Mouse (Mus musculus): ENCODE data around the gene Dlgap3.

Dlgap3 gene

GRCm38 (mm10) chr4:127258186-127258897 is 89.3 kb downstream of the Dlgap3 start:
- DNase-seq (ENCODE audit: low read depth, low spot score): no peak

GRCm38 (mm10) chr4:127261601-127262000 is 92.6 kb downstream of the Dlgap3 start:
- no peak for DNase-seq (ENCODE audit: low read depth, low spot score)

DNA sequence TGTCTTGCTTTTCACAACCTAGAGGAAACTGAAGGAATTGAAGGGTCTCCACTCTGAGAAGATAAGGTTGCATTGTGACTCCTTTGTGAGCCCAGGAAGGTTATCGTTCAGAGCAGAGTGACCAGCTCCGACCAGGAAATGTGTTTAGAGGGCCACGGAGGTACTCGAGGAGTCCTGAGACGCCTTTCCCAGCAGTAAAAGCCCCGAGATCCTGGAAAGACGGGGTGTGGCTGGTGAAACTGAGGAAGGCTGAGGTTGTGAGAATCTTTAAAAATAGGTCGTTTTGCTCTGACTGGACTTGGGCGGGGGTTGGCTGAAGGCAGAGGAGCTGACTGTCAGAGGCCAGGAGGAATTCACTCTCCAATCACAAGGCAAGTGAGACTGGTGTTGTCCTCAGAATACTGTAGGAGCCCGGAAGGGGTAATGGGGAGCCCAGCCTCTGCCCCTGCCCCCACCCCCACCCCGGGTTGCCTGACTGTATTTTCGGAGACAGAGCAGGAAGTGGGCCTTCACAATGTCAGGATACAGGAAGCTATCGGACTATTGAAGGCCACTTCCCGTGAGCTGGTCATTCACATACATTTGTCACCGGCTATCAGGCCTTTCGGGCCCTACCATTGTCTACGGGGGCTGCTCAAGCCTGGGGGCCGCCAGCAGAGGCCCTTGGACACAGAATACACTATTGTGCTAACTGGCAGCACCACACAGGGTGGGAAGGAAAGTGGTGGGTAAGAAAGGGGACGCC is 94.6 kb downstream of the Dlgap3 start:
- DNase-seq (ENCODE audit: low read depth, low spot score): no peak

DNA sequence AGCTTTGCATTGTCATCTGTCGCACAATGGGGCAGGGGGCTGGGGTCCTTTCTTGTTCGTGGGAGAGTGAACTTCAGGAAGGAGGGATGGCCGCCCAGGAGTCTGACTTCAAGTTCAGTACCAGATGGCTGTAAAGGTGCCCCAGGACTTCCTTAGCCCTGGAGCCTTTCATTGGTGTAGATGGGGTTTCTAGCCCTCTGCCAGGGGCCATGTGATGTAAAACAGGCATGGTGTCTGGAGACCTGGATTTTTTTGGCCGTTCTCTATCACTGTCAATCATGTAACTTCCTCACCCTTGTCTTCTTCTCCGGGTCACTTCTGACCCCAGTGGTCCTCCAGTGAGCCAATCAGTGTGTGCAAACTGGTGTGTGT is 95.2 kb downstream of the Dlgap3 start:
- no peak for DNase-seq (ENCODE audit: low read depth, low spot score)

DNA sequence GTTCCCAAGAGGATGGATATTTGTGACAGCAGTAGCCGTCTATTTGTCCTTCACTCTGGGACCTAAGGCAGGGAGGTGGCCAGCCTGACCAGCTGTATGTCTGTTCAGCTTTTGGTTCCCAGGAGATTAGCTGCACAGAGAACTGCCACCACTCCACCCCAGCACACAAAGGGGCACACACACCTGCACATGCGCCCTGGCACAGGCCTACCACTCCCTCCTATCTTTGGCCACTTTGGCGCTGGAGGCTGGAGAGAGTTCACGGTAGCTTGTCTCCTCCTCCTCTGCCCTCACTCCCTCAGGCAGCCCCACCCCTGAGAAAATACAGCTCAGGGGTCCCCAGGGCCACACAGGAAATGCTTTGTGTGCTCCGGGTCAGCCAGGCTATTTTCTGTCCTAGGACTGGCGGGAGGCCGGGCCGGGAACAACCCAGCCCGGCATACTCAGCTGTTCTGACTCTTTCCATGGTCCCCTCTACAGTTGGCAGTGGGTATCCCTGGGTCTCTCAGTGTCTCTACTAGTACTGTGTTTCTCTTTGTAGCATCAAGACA is 109.5 kb downstream of the Dlgap3 start:
- no peak for DNase-seq (ENCODE audit: low read depth, low spot score)

DNA sequence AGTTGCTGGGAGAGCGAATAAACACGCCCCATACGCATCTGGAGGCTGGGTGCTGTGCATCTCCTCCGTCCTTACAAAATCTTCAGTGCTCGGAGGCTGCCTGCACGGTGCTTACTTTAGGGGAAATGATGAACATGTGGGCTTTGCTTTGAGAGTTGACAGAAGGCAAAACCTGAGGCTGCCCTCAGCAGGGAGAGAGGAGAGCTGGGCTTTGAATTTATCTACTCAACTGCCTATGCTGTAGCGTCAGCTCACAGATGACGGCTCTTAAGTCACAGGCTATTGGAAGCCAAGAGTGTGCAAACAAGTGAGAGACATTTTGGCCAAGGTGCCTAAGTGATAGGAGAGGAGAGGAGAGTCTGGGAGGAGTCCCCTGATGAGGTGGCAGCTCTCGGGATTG is 110.2 kb downstream of the Dlgap3 start:
- no peak for DNase-seq (ENCODE audit: low read depth, low spot score)
